12 mouse cellular contexts compared by ENCODE assay signal in the genomic region with DNA sequence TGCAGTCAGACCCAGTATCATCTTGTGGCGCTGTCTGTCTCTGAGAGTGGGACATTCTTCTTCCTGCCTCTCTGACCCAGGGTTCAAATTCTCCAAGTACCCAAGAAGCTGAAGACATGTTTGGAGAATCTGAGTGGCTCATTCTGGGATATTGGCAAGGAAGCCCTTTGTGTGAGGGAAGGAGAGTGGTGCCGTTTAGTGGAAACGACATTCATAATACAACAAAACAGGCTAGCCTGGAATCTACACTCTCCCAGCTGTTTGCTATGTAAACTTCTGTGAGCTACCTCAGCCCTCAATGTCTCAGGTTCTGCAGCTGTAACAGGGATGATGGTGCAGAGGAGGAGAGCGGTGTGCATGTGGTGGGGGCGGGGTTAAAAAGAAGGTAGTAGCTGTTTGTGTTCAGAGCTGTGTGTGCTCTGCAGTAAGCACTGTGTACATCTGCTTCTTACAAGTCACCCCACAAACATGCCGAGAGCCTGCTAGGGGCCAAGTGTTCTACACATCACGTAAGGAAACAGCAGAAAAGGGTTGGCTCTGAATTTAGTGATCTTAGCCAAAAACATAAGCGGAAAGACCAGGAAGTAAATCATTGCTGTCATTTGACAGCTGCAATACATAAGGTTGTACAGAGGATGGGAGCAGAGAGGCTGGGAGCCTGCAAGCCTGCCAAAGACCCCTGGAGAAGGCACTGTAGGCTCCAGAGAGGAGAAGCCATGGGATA.
DNase-seq lines count a peak whose midpoint lies in the region; ATAC-seq and TF ChIP-seq lines count a peak whose summit lies in the region.
"Had no signal": no experiment of that assay in that cellular context is flagged by ENCODE, and none has a peak within 500 bp of the region (broad histone marks: within the 10 kb centered on the region; RNA-seq: fewer than 3 reads in every experiment).

No protein-coding gene starts in this region.

- H3K9me3 ChIP-seq in heart, embryonic 11.5 days (replicated peaks; ENCODE audit: control insufficient read depth, low read length), result no peaks in the 10 kb centered on the region
- H3K9me3 ChIP-seq in heart, embryonic 16.5 days (replicated peaks; ENCODE audit: control insufficient read depth, low read length), result no peaks in the 10 kb centered on the region
- no peaks in the 10 kb centered on the region for H3K9me3 ChIP-seq in intestine, postnatal 0 days (ENCODE audit: control insufficient read depth)

- no peak overlapping the region for H3K4me2 ChIP-seq in heart, embryonic 11.5 days
- H3K4me2 ChIP-seq in heart, embryonic 16.5 days (ENCODE audit: low read depth, low read length), result no peak overlapping the region
- H3K4me2 ChIP-seq in intestine, postnatal 0 days (replicated peaks; ENCODE audit: low read depth), result no peak overlapping the region

- no peak for TF ChIP-seq POLR2A in thymus, adult 2 months (IDR thresholded peaks at IDR 0.05; ENCODE audit: control insufficient read depth, extremely low read depth, insufficient read depth, low read length, poor library complexity)

- DNase-seq in heart, adult 11 months, result peak; percentile 88
- no peak for DNase-seq in layer of hippocampus, adult 2 months (ENCODE audit: low spot score in 2 of 2)
- DNase-seq in layer of hippocampus, postnatal 14 days (ENCODE audit: low spot score in 2 of 2), result no peak
- no peak for DNase-seq in ovary, postnatal 36 days (ENCODE audit: low spot score)
- DNase-seq in thymus, adult 2 months, result no peak
- DNase-seq: adrenal gland, adult 2 months; gastrocnemius, postnatal 25 days; left cerebral cortex, postnatal 4 days; thymus, adult 18-20 months had no signal

- no peaks in the 10 kb centered on the region for H3K4me1 ChIP-seq in heart, embryonic 11.5 days (ENCODE audit: control insufficient read depth, insufficient read depth, low read length)
- H3K4me1 ChIP-seq in heart, embryonic 16.5 days (ENCODE audit: control insufficient read depth, insufficient read depth, low read length), result no peaks in the 10 kb centered on the region
- H3K4me1 ChIP-seq in intestine, postnatal 0 days (replicated peaks; ENCODE audit: control insufficient read depth, insufficient read depth, low read length), result no peaks in the 10 kb centered on the region
- H3K4me1 ChIP-seq in thymus, adult 2 months (replicated peaks; ENCODE audit: control insufficient read depth, insufficient read depth, low read length), result no peaks in the 10 kb centered on the region

- ATAC-seq in heart, embryonic 11.5 days (replicated peaks; ENCODE audit: insufficient number of reproducible peaks, low FRiP score, low TSS enrichment), result no peak
- peak; percentile 60; the same call in 1 of the 2 replicates for ATAC-seq in heart, embryonic 16.5 days (replicated peaks; ENCODE audit: extremely low read depth, insufficient read depth, low FRiP score)
- no peak for ATAC-seq in intestine, postnatal 0 days

- H3K4me3 ChIP-seq in heart, embryonic 11.5 days (ENCODE audit: low read depth, low read length), result no peak overlapping the region
- no peak overlapping the region for H3K4me3 ChIP-seq in layer of hippocampus, adult 2 months
- H3K4me3 ChIP-seq in heart, embryonic 16.5 days (ENCODE audit: low read length), result no peak overlapping the region
- no peak overlapping the region for H3K4me3 ChIP-seq in intestine, postnatal 0 days (ENCODE audit: low read depth, low read length)
- H3K4me3 ChIP-seq in thymus, adult 2 months (ENCODE audit: control insufficient read depth, insufficient read depth, low read length), result no peak overlapping the region

- H3K27ac ChIP-seq in heart, embryonic 11.5 days (ENCODE audit: low read depth, low read length), result no peak overlapping the region
- H3K27ac ChIP-seq in layer of hippocampus, adult 2 months, result 0 out of 2 replicates have a peak overlapping the region, but pooled peaks have one; percentile 14
- peak overlapping the region; percentile 35 for H3K27ac ChIP-seq in heart, embryonic 16.5 days (ENCODE audit: low read length)
- no peak overlapping the region for H3K27ac ChIP-seq in intestine, postnatal 0 days (ENCODE audit: low read depth, low read length)
- no peak overlapping the region for H3K27ac ChIP-seq in thymus, adult 2 months (ENCODE audit: control insufficient read depth, insufficient read depth, low read length)

- TF ChIP-seq CTCF in layer of hippocampus, adult 2 months (conservative IDR thresholded peaks at IDR 0.05), result peak; percentile 31
- TF ChIP-seq CTCF in intestine, postnatal 0 days (IDR thresholded peaks at IDR 0.05; ENCODE audit: low read depth), result peak; percentile 47
- no peak for TF ChIP-seq CTCF in thymus, adult 2 months (IDR thresholded peaks at IDR 0.05; ENCODE audit: borderline replicate concordance, control insufficient read depth, extremely low read depth, insufficient read depth, low read length, poor library complexity)

- 80% methylated on average over 8 of the region's 8 CpGs for WGBS in heart, embryonic 11.5 days (ENCODE audit: insufficient replicate concordance)
- WGBS in heart, embryonic 16.5 days, result 64% methylated on average over 8 of the region's 8 CpGs
- WGBS in intestine, postnatal 0 days, result 53% methylated on average over 8 of the region's 8 CpGs
- WGBS in thymus, adult 2 months, result 65% methylated on average over 8 of the region's 8 CpGs

- no peaks in the 10 kb centered on the region for H3K27me3 ChIP-seq in heart, embryonic 11.5 days (ENCODE audit: control insufficient read depth, insufficient read depth, low read length)
- no peaks in the 10 kb centered on the region for H3K27me3 ChIP-seq in heart, embryonic 16.5 days (ENCODE audit: control insufficient read depth, insufficient read depth, low read length)
- no peaks in the 10 kb centered on the region for H3K27me3 ChIP-seq in intestine, postnatal 0 days (replicated peaks; ENCODE audit: control insufficient read depth, insufficient read depth, low read length)
- H3K27me3 ChIP-seq in thymus, adult 2 months (ENCODE audit: control insufficient read depth, insufficient read depth, low read length), result no peaks in the 10 kb centered on the region

- H3K9ac ChIP-seq in heart, embryonic 11.5 days (ENCODE audit: low read depth, low read length), result no peak overlapping the region
- H3K9ac ChIP-seq in heart, embryonic 16.5 days (ENCODE audit: low read length), result no peak overlapping the region
- no peak overlapping the region for H3K9ac ChIP-seq in intestine, postnatal 0 days (ENCODE audit: low read depth, low read length)

- H3K36me3 ChIP-seq in heart, embryonic 11.5 days (ENCODE audit: control insufficient read depth, insufficient read depth, low read length), result no peaks in the 10 kb centered on the region
- no peaks in the 10 kb centered on the region for H3K36me3 ChIP-seq in heart, embryonic 16.5 days (ENCODE audit: control insufficient read depth, insufficient read depth)
- no peaks in the 10 kb centered on the region for H3K36me3 ChIP-seq in intestine, postnatal 0 days (ENCODE audit: control insufficient read depth, insufficient read depth)
- H3K36me3 ChIP-seq in thymus, adult 2 months (ENCODE audit: control insufficient read depth, insufficient read depth, low read length), result no peaks in the 10 kb centered on the region

Comparison
In these comparisons a context has a peak if more than half of its experiments do, and no peak if none do; other contexts are left out.
1. H3K27ac ChIP-seq: peak in layer of hippocampus, adult 2 months (single experiment) and heart, embryonic 16.5 days (single experiment); none in heart, embryonic 11.5 days (single experiment), intestine, postnatal 0 days (single experiment) and thymus, adult 2 months (single experiment).